Mouse (Mus musculus): ENCODE data around the gene Aimp1. TPM values are rescaled to one million over a fixed set of nuclear protein-coding genes. Genes with fewer than 3 reads are reported as not detected.

Gene Aimp1
- total RNA-seq, 2 experiments from 2014 or later, result 14.7 to 26.1 TPM

Other genes with a start within 250 kb of the Aimp1 start
- not detected in 2 replicates for gene Gimd1, start 54.5 kb downstream of the Aimp1 start, total RNA-seq (2015; ENCODE audit: low replicate concordance)
- gene Gimd1, start 54.5 kb downstream of the Aimp1 start, total RNA-seq (2017; ENCODE audit: low replicate concordance), result not detected in 2 replicates
- gene Tbck, start 226 bp downstream of the Aimp1 start, total RNA-seq (2015; ENCODE audit: low replicate concordance), result 4.0 and 6.5 TPM in 2 replicates
- 4.6 and 5.0 TPM in 2 replicates for gene Tbck, start 226 bp downstream of the Aimp1 start, total RNA-seq (2017; ENCODE audit: low replicate concordance)